Mouse (Mus musculus): Measurements from ENCODE around the gene Exoc3l4. TPM values are rescaled to one million over a fixed set of nuclear protein-coding genes. Genes with fewer than 3 reads are reported as not detected.
A peak's percentile ranks its signal among the peaks of the same experiment; 100 is the strongest.

The Exoc3l4 gene
- polyA plus RNA-seq, 1 experiment from 2014 or later = 25.9 TPM

GRCm38 (mm10) chr12:111466369-111466768 is 49.6 kb downstream of the Exoc3l4 start:
- Histone ChIP-seq H3K9me3 (replicated peaks; ENCODE audit: low read length) (no peaks in the 10 kb centered on the region), H3K36me3 (ENCODE audit: insufficient read depth, low read length) (no peaks in the 10 kb centered on the region), H3K27ac (no peak overlapping the region), H3K9ac (ENCODE audit: low read depth, low read length) (no peak overlapping the region), H3K27me3 (ENCODE audit: insufficient read depth, low read length) (no peaks in the 10 kb centered on the region), H3K4me1 (replicated peaks; ENCODE audit: insufficient read depth, low read length) (peaks cover 3% of the 10 kb centered on the region; the same call in 1 of the 2 replicates), H3K4me2 (ENCODE audit: low read length) (no peak overlapping the region), H3K4me3 (replicated peaks; ENCODE audit: low read depth, low read length) (no peak overlapping the region)
- TF ChIP-seq CTCF (IDR thresholded peaks at IDR 0.05; ENCODE audit: low read depth) = no peak
- DNase-seq (ENCODE audit: low spot score) (no peak), ATAC-seq (replicated peaks; ENCODE audit: low FRiP score, low read depth) (no peak)
- 93% methylated on average over 3 of the region's 3 CpGs for WGBS

- no peak overlapping the region for H3K4me2 ChIP-seq (ENCODE audit: low read length)
- TF ChIP-seq CTCF (IDR thresholded peaks at IDR 0.05; ENCODE audit: low read depth) = 0 out of 2 replicates have a peak, but pooled peaks have one; percentile 2
- ATAC-seq (replicated peaks; ENCODE audit: low FRiP score, low read depth) (no peak), DNase-seq (ENCODE audit: low spot score) (no peak)
- H3K27ac ChIP-seq = no peak overlapping the region
- H3K4me3 ChIP-seq (replicated peaks; ENCODE audit: low read depth, low read length) = no peak overlapping the region
- H3K4me1 ChIP-seq (replicated peaks; ENCODE audit: insufficient read depth, low read length) = 0 out of 2 replicates have a peak, but pooled peaks cover 3% of the 10 kb centered on the region
- H3K36me3 ChIP-seq (ENCODE audit: insufficient read depth, low read length) = no peaks in the 10 kb centered on the region
- no peaks in the 10 kb centered on the region for H3K27me3 ChIP-seq (ENCODE audit: insufficient read depth, low read length)
- no peaks in the 10 kb centered on the region for H3K9me3 ChIP-seq (replicated peaks; ENCODE audit: low read length)
- 74% methylated on average over 7 of the region's 7 CpGs for WGBS
- H3K9ac ChIP-seq (ENCODE audit: low read depth, low read length) = no peak overlapping the region
Measured at GRCm38 (mm10) chr12:111468206-111468605, 51.4 kb downstream of the Exoc3l4 start.

GRCm38 (mm10) chr12:111469507-111469906 is 52.7 kb downstream of the Exoc3l4 start:
- Histone ChIP-seq H3K9ac (ENCODE audit: low read depth, low read length) (no peak overlapping the region), H3K27ac (no peak overlapping the region), H3K9me3 (replicated peaks; ENCODE audit: low read length) (no peaks in the 10 kb centered on the region), H3K4me3 (replicated peaks; ENCODE audit: low read depth, low read length) (no peak overlapping the region), H3K4me1 (replicated peaks; ENCODE audit: insufficient read depth, low read length) (peaks cover 4% of the 10 kb centered on the region; the same call in 1 of the 2 replicates), H3K4me2 (ENCODE audit: low read length) (no peak overlapping the region), H3K36me3 (ENCODE audit: insufficient read depth, low read length) (no peaks in the 10 kb centered on the region), H3K27me3 (ENCODE audit: insufficient read depth, low read length) (no peaks in the 10 kb centered on the region)
- DNase-seq (ENCODE audit: low spot score) = peak; percentile 94
- no peak; the same call in 1 of the 2 replicates for ATAC-seq (replicated peaks; ENCODE audit: low FRiP score, low read depth)
- peak; percentile 92 for TF ChIP-seq CTCF (IDR thresholded peaks at IDR 0.05; ENCODE audit: low read depth)
- WGBS = 5% methylated on average over 8 of the region's 8 CpGs

- 68% methylated on average over 1 of the region's 1 CpGs for WGBS
- no peaks in the 10 kb centered on the region for H3K36me3 ChIP-seq (ENCODE audit: insufficient read depth, low read length)
- H3K4me1 ChIP-seq (replicated peaks; ENCODE audit: insufficient read depth, low read length) = peaks cover 9% of the 10 kb centered on the region; the same call in 1 of the 2 replicates
- no peak for TF ChIP-seq CTCF (IDR thresholded peaks at IDR 0.05; ENCODE audit: low read depth)
- no peak overlapping the region for H3K27ac ChIP-seq
- no peak overlapping the region for H3K4me2 ChIP-seq (ENCODE audit: low read length)
- H3K27me3 ChIP-seq (ENCODE audit: insufficient read depth, low read length) = no peaks in the 10 kb centered on the region
- H3K4me3 ChIP-seq (replicated peaks; ENCODE audit: low read depth, low read length) = no peak overlapping the region
- DNase-seq (ENCODE audit: low spot score) (no peak), ATAC-seq (replicated peaks; ENCODE audit: low FRiP score, low read depth) (no peak)
- H3K9ac ChIP-seq (ENCODE audit: low read depth, low read length) = no peak overlapping the region
- no peaks in the 10 kb centered on the region for H3K9me3 ChIP-seq (replicated peaks; ENCODE audit: low read length)
Measured at GRCm38 (mm10) chr12:111471119-111471518, 54.3 kb downstream of the Exoc3l4 start.

- no peak overlapping the region for H3K27ac ChIP-seq
- H3K9me3 ChIP-seq (replicated peaks; ENCODE audit: low read length) = no peaks in the 10 kb centered on the region
- no peak overlapping the region for H3K9ac ChIP-seq (ENCODE audit: low read depth, low read length)
- no peak overlapping the region for H3K4me2 ChIP-seq (ENCODE audit: low read length)
- no peaks in the 10 kb centered on the region for H3K36me3 ChIP-seq (ENCODE audit: insufficient read depth, low read length)
- TF ChIP-seq CTCF (IDR thresholded peaks at IDR 0.05; ENCODE audit: low read depth) = no peak
- H3K4me1 ChIP-seq (replicated peaks; ENCODE audit: insufficient read depth, low read length) = peaks cover 9% of the 10 kb centered on the region; the same call in 1 of the 2 replicates
- no peaks in the 10 kb centered on the region for H3K27me3 ChIP-seq (ENCODE audit: insufficient read depth, low read length)
- WGBS = 82% methylated on average over 3 of the region's 3 CpGs
- no peak for ATAC-seq (replicated peaks; ENCODE audit: low FRiP score, low read depth)
- no peak for DNase-seq (ENCODE audit: low spot score)
- no peak overlapping the region for H3K4me3 ChIP-seq (replicated peaks; ENCODE audit: low read depth, low read length)
Measured at GRCm38 (mm10) chr12:111471721-111472120, 54.9 kb downstream of the Exoc3l4 start.

GRCm38 (mm10) chr12:111472886-111473285 is 56.1 kb downstream of the Exoc3l4 start:
- Histone ChIP-seq H3K4me1 (replicated peaks; ENCODE audit: insufficient read depth, low read length) (peaks cover 9% of the 10 kb centered on the region; the same call in 1 of the 2 replicates), H3K36me3 (ENCODE audit: insufficient read depth, low read length) (no peaks in the 10 kb centered on the region), H3K4me2 (ENCODE audit: low read length) (no peak overlapping the region), H3K27ac (no peak overlapping the region), H3K4me3 (replicated peaks; ENCODE audit: low read depth, low read length) (no peak overlapping the region), H3K9ac (ENCODE audit: low read depth, low read length) (no peak overlapping the region), H3K27me3 (ENCODE audit: insufficient read depth, low read length) (no peaks in the 10 kb centered on the region), H3K9me3 (replicated peaks; ENCODE audit: low read length) (no peaks in the 10 kb centered on the region)
- no peak for ATAC-seq (replicated peaks; ENCODE audit: low FRiP score, low read depth)
- TF ChIP-seq CTCF (IDR thresholded peaks at IDR 0.05; ENCODE audit: low read depth) = no peak
- no peak for DNase-seq (ENCODE audit: low spot score)
- 52% methylated on average over 5 of the region's 5 CpGs for WGBS

GRCm38 (mm10) chr12:111474384-111474783 is 57.6 kb downstream of the Exoc3l4 start:
- Histone ChIP-seq H3K4me3 (replicated peaks; ENCODE audit: low read depth, low read length) (no peak overlapping the region), H3K9me3 (replicated peaks; ENCODE audit: low read length) (no peaks in the 10 kb centered on the region), H3K27ac (no peak overlapping the region; the same call in 1 of the 2 replicates), H3K27me3 (ENCODE audit: insufficient read depth, low read length) (no peaks in the 10 kb centered on the region), H3K36me3 (ENCODE audit: insufficient read depth, low read length) (no peaks in the 10 kb centered on the region), H3K4me2 (ENCODE audit: low read length) (no peak overlapping the region), H3K4me1 (replicated peaks; ENCODE audit: insufficient read depth, low read length) (peaks cover 9% of the 10 kb centered on the region; the same call in 1 of the 2 replicates), H3K9ac (ENCODE audit: low read depth, low read length) (no peak overlapping the region)
- no peak for TF ChIP-seq CTCF (IDR thresholded peaks at IDR 0.05; ENCODE audit: low read depth)
- DNase-seq (ENCODE audit: low spot score) (no peak), ATAC-seq (replicated peaks; ENCODE audit: low FRiP score, low read depth) (no peak)
- WGBS = 94% methylated on average over 3 of the region's 3 CpGs

All from kidney, postnatal 0 days (tissue).